Mouse (Mus musculus): ENCODE data around the gene Klf5.

GRCm38 (mm10) chr14:99285486-99285885 is 13.0 kb upstream of the Klf5 start:
- TF ChIP-seq GATA1 (IDR thresholded peaks at IDR 0.05; ENCODE audit: borderline replicate concordance, low read length): no peak
- TF ChIP-seq FLI1 (IDR thresholded peaks at IDR 0.05; ENCODE audit: low read length): no peak
